Mouse (Mus musculus): Measurements from ENCODE around the gene Dip2a.

- no peak for TF ChIP-seq CTCF (IDR thresholded peaks at IDR 0.05; ENCODE audit: extremely low read depth, insufficient read length, insufficient replicate concordance, low read depth, low read length)
- TF ChIP-seq POLR2A (IDR thresholded peaks at IDR 0.05; ENCODE audit: low read depth, low read length): no peak
Measured at GRCm38 (mm10) chr10:76214161-76214560, 130.9 kb downstream of the Dip2a start.
